Mouse (Mus musculus) gonadal fat pad, adult 2 months (tissue): ENCODE measurements around the gene Pgam1. TPM values are rescaled to one million over a fixed set of nuclear protein-coding genes. Genes with fewer than 3 reads are reported as not detected.
"Not testable (repeated sequence)": the region's sequence is repeated elsewhere in the genome, so short reads cannot be mapped to it uniquely, and the experiment has no call there.

Source experiments
- DNase-seq: peaks from one replicate; pipeline ENCODE4 v3.0.0-alpha.2; 2012; ENCODE audit warnings: low read depth
- polyA plus RNA-seq: library from polyadenylated mRNA; depleted of rRNA; stranded (reverse); fragments of >200 nt; gene quantifications from 2 replicates; pipeline ENCODE4 v1.2.3, GENCODE M21; 2012; rRNA removed

Gene Pgam1
- polyA plus RNA-seq, 1 experiment, result 243 TPM

GRCm38 (mm10) chr19:41910396-41910795 is 1.3 kb upstream of the Pgam1 start:
- no peak for DNase-seq

GRCm38 (mm10) chr19:41912121-41913080 is 678 bp downstream of the Pgam1 start:
- no peak for DNase-seq

GRCm38 (mm10) chr19:41913774-41914591 is 2.3 kb downstream of the Pgam1 start:
- DNase-seq, result no peak

GRCm38 (mm10) chr19:41914592-41914882 is 2.8 kb downstream of the Pgam1 start:
- not testable (repeated sequence) for DNase-seq

- DNase-seq, result no peak
These were observed 3.6 kb downstream of the Pgam1 start for GRCm38 (mm10) chr19:41915294-41915693.

- DNase-seq, result no peak
These were observed 5.1 kb downstream of the Pgam1 start for GRCm38 (mm10) chr19:41916853-41917252.

GRCm38 (mm10) chr19:41919471-41919870 is 7.7 kb downstream of the Pgam1 start:
- DNase-seq, result no peak

- DNase-seq, result no peak
These were observed 8.8 kb downstream of the Pgam1 start for GRCm38 (mm10) chr19:41920412-41921067.

- no peak for DNase-seq
These were observed 21.0 kb downstream of the Pgam1 start for GRCm38 (mm10) chr19:41932686-41933085.

- DNase-seq, result peak; percentile 93
These were observed 21.7 kb downstream of the Pgam1 start, which contains the start of the genes Exosc1 and Zdhhc16 for GRCm38 (mm10) chr19:41933179-41934086. Gene Exosc1, minus strand, starts transcription at chr19:41933423. Gene Zdhhc16, plus strand, starts transcription at chr19:41933480.

GRCm38 (mm10) chr19:41934124-41934523 is 22.4 kb downstream of the Pgam1 start:
- no peak for DNase-seq

GRCm38 (mm10) chr19:41935921-41936320 is 24.2 kb downstream of the Pgam1 start:
- no peak for DNase-seq

- DNase-seq, result no peak
These were observed 26.8 kb downstream of the Pgam1 start for GRCm38 (mm10) chr19:41938539-41938938.

GRCm38 (mm10) chr19:41943841-41944240 is 32.1 kb downstream of the Pgam1 start:
- DNase-seq, result no peak

- no peak for DNase-seq
These were observed 40.6 kb downstream of the Pgam1 start for GRCm38 (mm10) chr19:41952287-41952686.

- no peak for DNase-seq
These were observed 41.9 kb downstream of the Pgam1 start for GRCm38 (mm10) chr19:41953574-41953973.

Other genes with a start within 250 kb of the Pgam1 start
- 7.1 and 9.3 TPM in 2 replicates for gene Slit1, start 168.3 kb upstream of the Pgam1 start, polyA plus RNA-seq
- 3.0 and 3.8 TPM in 2 replicates for gene Arhgap19, start 109.9 kb upstream of the Pgam1 start, polyA plus RNA-seq
- 1.6 and 2.5 TPM in 2 replicates for gene Frat1, start 82.0 kb upstream of the Pgam1 start, polyA plus RNA-seq
- gene Frat2, start 63.8 kb upstream of the Pgam1 start, polyA plus RNA-seq, result 1.4 and 1.5 TPM in 2 replicates
- gene Rrp12, start 15.8 kb upstream of the Pgam1 start, polyA plus RNA-seq, result 6.0 and 6.9 TPM in 2 replicates
- gene Exosc1, start 21.5 kb downstream of the Pgam1 start, polyA plus RNA-seq, result 14.6 and 15.7 TPM in 2 replicates
- 76.1 and 85.0 TPM in 2 replicates for gene Zdhhc16, start 21.6 kb downstream of the Pgam1 start, polyA plus RNA-seq
- 51.4 and 73.4 TPM in 2 replicates for gene Mms19, start 69.2 kb downstream of the Pgam1 start, polyA plus RNA-seq
- gene Ubtd1, start 69.8 kb downstream of the Pgam1 start, polyA plus RNA-seq, result 30.5 and 40.2 TPM in 2 replicates
- 0.16 TPM in 1 of 2 replicates, not detected in the other for gene Ankrd2, start 124.1 kb downstream of the Pgam1 start, polyA plus RNA-seq
- gene Hoga1, start 133.7 kb downstream of the Pgam1 start, polyA plus RNA-seq, result 13.7 and 14.3 TPM in 2 replicates
- 14.3 and 20.8 TPM in 2 replicates for gene 4933411K16Rik, start 140.3 kb downstream of the Pgam1 start, polyA plus RNA-seq
- 20.2 and 22.4 TPM in 2 replicates for gene Morn4, start 174.4 kb downstream of the Pgam1 start, polyA plus RNA-seq
- 33.5 and 40.1 TPM in 2 replicates for gene Pi4k2a, start 178.5 kb downstream of the Pgam1 start, polyA plus RNA-seq
- 27.9 and 30.4 TPM in 2 replicates for gene Avpi1, start 217.1 kb downstream of the Pgam1 start, polyA plus RNA-seq
- gene Marveld1, start 235.5 kb downstream of the Pgam1 start, polyA plus RNA-seq, result 58.9 and 67.2 TPM in 2 replicates